Mouse (Mus musculus) ES-Bruce4 (cell line): ENCODE results near the gene Thap7.

ENCODE experiments used
- CTCF ChIP-seq: IDR thresholded peaks from one replicate; pipeline ENCODE4 v1.8.1; 2011; ENCODE audit warnings: low read depth, low read length
- EP300 ChIP-seq: IDR thresholded peaks from 2 replicates; pipeline ENCODE4 v1.6.1; 2011; ENCODE audit warnings: low read depth, low read length; ENCODE audit not compliant: insufficient read depth

DNA sequence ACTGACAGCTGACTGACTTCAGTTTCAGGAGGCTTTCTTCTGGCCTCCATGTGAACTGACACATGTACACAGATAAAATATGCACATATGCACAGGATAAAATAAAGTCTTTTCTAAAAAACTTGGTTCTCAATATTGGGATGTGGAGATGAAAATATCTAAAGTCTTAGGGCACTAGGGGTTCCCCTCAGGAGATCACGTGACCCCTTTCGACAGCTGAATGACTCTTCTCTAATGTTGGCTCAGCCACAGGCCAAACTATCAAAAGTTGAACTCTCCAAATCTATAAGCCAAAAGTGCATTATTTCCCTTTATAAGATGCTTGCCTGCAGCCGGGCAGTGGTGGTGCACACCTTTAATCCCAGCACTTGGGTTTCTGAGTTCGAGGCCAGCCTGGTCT is 25.2 kb upstream of the Thap7 start:
- TF ChIP-seq EP300 = no peak
- no peak for TF ChIP-seq CTCF
